Mouse (Mus musculus) liver, embryonic 18 days (tissue): ENCODE data around the gene Ctsl. TPM values are rescaled to one million over a fixed set of nuclear protein-coding genes. Genes with fewer than 3 reads are reported as not detected.

ENCODE experiments used
- polyA plus RNA-seq: library from polyadenylated mRNA; depleted of rRNA; stranded (reverse); fragments of >200 nt; gene quantifications from 2 replicates; pipeline ENCODE4 v1.2.3, GENCODE M21; 2012; rRNA removed

Ctsl gene
- 301 and 402 TPM in 2 replicates for polyA plus RNA-seq

DNA sequence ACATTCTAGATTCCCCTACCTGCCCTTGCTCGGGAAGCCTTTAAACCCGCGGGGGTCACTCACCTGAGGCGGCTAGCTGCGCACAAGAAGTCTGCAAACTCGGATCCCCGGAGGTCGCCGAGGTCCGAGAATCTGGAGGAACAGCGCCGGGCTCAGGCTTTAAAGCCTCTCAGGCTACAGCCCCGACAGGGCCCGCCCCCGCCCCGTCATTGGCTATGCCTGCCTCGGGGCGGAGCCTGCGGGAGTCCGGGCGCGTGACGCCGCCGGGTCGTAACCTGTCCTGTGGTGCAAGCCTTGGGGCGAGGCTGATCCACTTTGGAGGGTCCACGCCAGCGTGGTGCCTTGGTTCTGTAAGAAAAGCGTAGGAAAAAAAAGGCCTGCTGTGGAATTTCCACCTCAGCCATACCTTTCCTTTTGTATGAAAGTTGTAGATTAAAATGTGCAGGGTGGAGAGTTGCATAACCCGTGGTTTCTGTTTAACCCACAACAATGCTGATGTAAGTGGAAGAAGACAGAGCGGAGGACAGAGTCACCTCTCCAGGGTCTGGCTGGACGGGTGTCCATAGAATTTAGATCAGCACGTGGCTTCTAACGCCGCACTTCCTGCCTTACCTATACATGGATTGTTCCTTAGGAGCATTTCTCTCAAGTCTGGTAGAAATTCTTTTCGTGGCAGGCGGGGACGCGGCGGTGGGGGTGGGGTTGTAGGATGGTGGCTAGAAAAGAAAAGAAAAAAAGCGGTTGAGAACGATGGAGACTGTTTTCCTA, at the start of gene Ctsl:
Gene Ctsl (minus strand): TSS at position 718 of the 768 bp plus-strand sequence.

DNA sequence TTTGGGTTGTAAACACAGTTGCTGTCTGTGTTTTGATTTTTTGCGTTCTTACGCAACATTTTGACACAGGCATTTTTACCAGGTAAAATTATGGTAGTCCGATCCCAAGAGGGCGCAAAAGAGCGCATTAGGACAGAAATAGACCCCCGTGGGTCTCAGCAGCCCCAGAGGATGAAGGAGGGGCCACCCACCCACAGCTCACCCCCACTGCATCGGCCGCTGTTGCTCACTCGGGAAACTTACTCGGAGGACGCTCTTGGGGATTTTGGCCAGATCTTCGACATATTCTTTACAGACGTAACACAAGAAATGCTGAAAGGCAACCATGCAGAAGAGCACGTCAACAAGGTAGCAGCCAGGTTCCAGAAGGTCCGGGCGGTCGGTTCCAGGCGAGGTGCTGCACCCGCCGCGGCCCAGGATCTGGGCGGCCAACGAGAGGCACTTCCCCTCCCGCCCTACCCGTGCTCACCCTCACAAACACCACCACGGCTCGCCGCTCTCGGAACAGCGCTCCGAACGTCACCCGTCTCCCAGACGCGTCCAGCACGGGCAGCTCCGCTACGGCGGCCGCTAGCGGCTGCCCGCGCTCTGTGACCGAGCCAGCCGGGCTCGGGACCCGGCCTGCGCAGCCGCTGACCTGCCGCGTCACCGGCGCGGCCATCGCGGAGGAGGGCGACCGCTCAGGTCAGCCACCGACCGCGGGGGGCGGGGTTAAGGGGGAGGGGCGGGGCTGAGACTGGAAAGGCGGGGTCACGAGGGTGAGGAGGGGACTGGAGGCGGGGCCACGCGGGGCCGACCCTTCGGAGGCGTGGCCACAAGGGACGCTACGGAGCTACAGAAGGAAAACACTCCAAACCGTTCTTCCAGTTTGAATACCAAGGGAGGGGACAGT, 58.4 kb downstream of the Ctsl start, which contains the start of gene Aaed1:
Gene Aaed1 (minus strand): TSS at position 687 of the 892 bp plus-strand sequence.

Other genes starting within 250 kb of the Ctsl start
- 5.6 and 6.2 TPM in 2 replicates for gene Slc35d2, start 241.5 kb downstream of the Ctsl start, polyA plus RNA-seq
- gene Zfp367, start 217.7 kb downstream of the Ctsl start, polyA plus RNA-seq = 9.1 and 9.6 TPM in 2 replicates
- gene Habp4, start 209.1 kb downstream of the Ctsl start, polyA plus RNA-seq = 15.3 and 15.4 TPM in 2 replicates
- gene Cdc14b, start 95.6 kb downstream of the Ctsl start, polyA plus RNA-seq = 5.6 TPM in 2 replicates
- 14.7 and 15.6 TPM in 2 replicates for gene Aaed1, start 58.2 kb downstream of the Ctsl start, polyA plus RNA-seq
- 3.7 and 4.3 TPM in 2 replicates for gene Cdk20, start 61.4 kb upstream of the Ctsl start, polyA plus RNA-seq
- not detected in 2 replicates for gene Fam240b, start 126.9 kb upstream of the Ctsl start, polyA plus RNA-seq